Mouse (Mus musculus): ENCODE measurements around the gene Muc4.

DNA sequence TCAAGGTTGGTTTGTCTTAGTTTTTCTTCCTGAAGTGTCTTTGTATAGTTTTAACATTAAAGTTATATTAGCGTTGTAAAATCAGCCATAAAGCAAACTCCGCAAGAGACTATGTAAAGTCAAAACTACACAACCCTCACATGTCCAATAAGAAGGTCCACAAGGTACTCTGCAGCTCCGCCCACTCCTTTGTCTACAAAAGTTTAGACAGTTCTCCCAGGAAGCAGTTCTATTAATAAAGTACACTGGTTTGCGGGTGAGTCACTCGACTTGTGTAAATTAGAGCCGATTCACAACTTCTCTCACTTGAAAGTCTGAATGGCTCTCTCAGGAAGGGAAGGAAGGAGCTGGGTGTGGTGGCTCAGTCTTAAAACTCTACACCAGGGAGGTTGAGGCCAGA is 10.2 kb downstream of the Muc4 start:
- TF ChIP-seq POLR2AphosphoS2 (IDR thresholded peaks at IDR 0.05; ENCODE audit: insufficient read length, low read depth) (no peak), MYOD1 (IDR thresholded peaks at IDR 0.05; ENCODE audit: control insufficient read depth in 1 of 3, insufficient read length in 2 of 3, low read depth in 2 of 3) (no peak), POLR2A (IDR thresholded peaks at IDR 0.05; ENCODE audit: insufficient read length, low read depth) (no peak), USF1 (IDR thresholded peaks at IDR 0.05; ENCODE audit: low read depth) (no peak), REST (IDR thresholded peaks at IDR 0.05; ENCODE audit: insufficient read depth, insufficient read length) (no peak), TCF12 (IDR thresholded peaks at IDR 0.05; ENCODE audit: insufficient read depth, poor library complexity, severe bottlenecking) (no peak), SRF (IDR thresholded peaks at IDR 0.05; ENCODE audit: control insufficient read depth, insufficient read length, low read depth) (no peak)

Measured in myocyte (in vitro differentiated cells).